Mouse (Mus musculus) heart, embryonic 10.5 days (tissue): Measurements from ENCODE around the gene Mfsd7a. TPM values are rescaled to one million over a fixed set of nuclear protein-coding genes. Genes with fewer than 3 reads are reported as not detected.

Source experiments
- DNase-seq: peaks from one replicate; pipeline ENCODE4 v3.0.0-alpha.2; 2017; ENCODE audit warnings: low spot score
- H3K27ac ChIP-seq: fragments of 300-500 bp; sonication (generic); 2 replicates; pipeline ENCODE4 v1.5.1; 2016; ENCODE audit warnings: mild to moderate bottlenecking
- H3K27me3 ChIP-seq: fragments of 300-500 bp; sonication (generic); 2 replicates; pipeline ENCODE4 v1.6.1; 2016; ENCODE audit warnings: mild to moderate bottlenecking; ENCODE audit not compliant: poor library complexity, insufficient read depth, severe bottlenecking
- H3K36me3 ChIP-seq: fragments of 300-500 bp; sonication (generic); 2 replicates; pipeline ENCODE4 v1.6.1; 2016; ENCODE audit warnings: mild to moderate bottlenecking, moderate library complexity
- H3K4me1 ChIP-seq: fragments of 300-500 bp; sonication (generic); 2 replicates; pipeline ENCODE4 v1.6.1; 2016; ENCODE audit warnings: mild to moderate bottlenecking
- H3K4me3 ChIP-seq: fragments of 300-500 bp; sonication (generic); 2 replicates; pipeline ENCODE4 v1.5.1; 2016; ENCODE audit warnings: mild to moderate bottlenecking, moderate library complexity
- H3K9me3 ChIP-seq: fragments of 300-500 bp; sonication (generic); 2 replicates; pipeline ENCODE4 v1.6.1; 2016; ENCODE audit warnings: mild to moderate bottlenecking, moderate library complexity
- WGBS: fragments of 180-500 bp; shearing (Covaris S2); methylation state at CpG from one replicate; pipeline ENCODE4 v1.1.7; 2016; 5-methylcytosine and 5-hydroxymethylcytosine counted together
- polyA plus RNA-seq: library from polyadenylated mRNA; unstranded; fragments of >200 nt; fragmentation: Nextera tagmentation; extraction: Ambion mirVana; gene quantifications from 2 replicates; pipeline ENCODE4 v1.2.1, GENCODE M21; 2016

Gene Mfsd7a
- polyA plus RNA-seq, 1 experiment from 2014 or later, result 0.09 TPM

DNA sequence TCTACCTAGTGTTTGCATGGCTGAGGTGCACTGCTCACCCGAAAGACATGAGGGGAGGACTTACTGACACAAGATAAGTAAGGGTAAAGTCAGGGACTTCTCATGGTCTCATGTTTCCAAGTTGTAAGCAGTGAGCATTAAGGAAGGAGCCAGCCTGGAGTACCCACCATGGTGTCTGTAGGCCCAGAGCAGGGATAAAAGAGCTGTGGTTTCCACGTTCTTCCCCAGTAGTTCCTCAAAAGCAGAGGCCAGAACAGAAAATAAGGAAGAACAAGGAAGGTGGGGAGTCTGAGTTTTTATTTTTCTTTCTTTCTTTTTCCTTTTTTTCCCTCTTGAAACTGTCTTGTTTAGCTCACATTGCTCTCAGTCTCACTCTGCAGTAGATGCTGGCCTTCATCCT is 34.0 kb downstream of the Mfsd7a start:
- H3K4me3 ChIP-seq, result no peak overlapping the region
- WGBS, result 73% methylated on average over 2 of the region's 2 CpGs

DNA sequence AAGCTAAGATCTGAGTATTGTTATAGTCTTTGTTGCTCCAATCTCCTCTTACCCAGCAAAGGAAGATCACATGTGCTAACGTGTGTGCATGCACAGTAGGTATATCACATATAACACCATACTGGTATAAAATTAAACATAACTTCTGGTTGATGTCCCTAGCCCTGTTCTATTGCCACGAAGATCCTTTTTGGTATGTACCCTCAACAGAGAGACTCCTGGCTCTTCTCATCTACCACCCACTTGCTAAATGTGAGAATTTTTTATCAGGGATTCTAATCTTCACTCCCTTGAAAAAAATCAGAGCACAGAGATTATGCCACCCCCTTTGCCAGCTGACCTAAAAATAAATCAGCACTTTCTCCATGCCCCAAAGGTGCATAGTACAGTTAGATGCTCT is 41.7 kb downstream of the Mfsd7a start:
- Histone ChIP-seq H3K4me1 (no peaks in the 10 kb centered on the region), H3K36me3 (no peaks in the 10 kb centered on the region), H3K27ac (no peak overlapping the region), H3K27me3 (no peaks in the 10 kb centered on the region), H3K4me3 (no peak overlapping the region), H3K9me3 (no peaks in the 10 kb centered on the region)
- WGBS, result 76% methylated on average over 2 of the region's 2 CpGs
- DNase-seq, result no peak

More for the DNA sequence above, 34.0 kb downstream of the Mfsd7a start:
- H3K27me3 ChIP-seq, result no peaks in the 10 kb centered on the region
- H3K36me3 ChIP-seq, result no peaks in the 10 kb centered on the region
- no peaks in the 10 kb centered on the region for H3K4me1 ChIP-seq
- DNase-seq, result no peak
- no peaks in the 10 kb centered on the region for H3K9me3 ChIP-seq
- no peak overlapping the region for H3K27ac ChIP-seq

DNA sequence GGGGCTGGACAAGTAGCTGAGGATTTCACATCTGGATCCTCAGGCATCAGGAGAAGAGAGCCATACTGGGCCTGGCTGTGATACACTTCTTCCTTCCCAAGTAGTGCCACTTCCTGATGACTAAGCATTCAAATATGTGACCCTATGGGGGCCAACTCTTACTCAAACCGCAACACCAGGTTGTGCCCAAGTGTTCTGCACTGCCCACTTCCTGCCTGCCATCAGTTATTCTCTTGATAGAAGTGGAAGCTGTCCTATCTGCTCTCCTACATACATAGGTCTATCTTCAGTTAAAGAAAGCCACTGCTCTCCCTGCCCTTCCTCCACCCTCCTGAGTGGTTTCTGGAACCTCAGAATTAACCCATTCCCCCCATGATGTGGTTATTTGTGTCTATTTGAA is 43.2 kb downstream of the Mfsd7a start:
- Histone ChIP-seq H3K4me1 (no peaks in the 10 kb centered on the region), H3K4me3 (no peak overlapping the region), H3K27me3 (no peaks in the 10 kb centered on the region), H3K9me3 (no peaks in the 10 kb centered on the region), H3K36me3 (no peaks in the 10 kb centered on the region), H3K27ac (no peak overlapping the region)
- 50% methylated on average over 1 of the region's 1 CpGs for WGBS
- no peak for DNase-seq

DNA sequence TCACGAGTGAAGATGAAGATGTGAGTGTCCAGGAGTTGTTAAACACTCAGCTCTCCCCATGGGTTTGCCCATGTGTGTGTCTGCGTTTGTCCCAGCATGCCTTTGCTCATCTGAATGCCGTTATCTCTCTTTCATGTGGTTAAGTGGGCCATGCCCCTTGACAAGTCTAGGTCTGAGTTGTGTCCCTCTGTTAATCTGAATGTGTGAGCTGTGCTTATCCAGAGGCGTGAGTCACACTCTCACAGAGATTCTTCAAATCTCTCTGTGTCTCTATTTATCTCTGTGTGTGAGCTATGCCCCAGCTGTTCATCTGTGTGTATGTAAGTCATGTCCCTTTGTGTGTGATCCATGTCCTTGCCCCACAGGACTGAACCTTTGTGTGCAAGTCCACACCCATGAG is 45.2 kb downstream of the Mfsd7a start:
- H3K4me3 ChIP-seq, result no peak overlapping the region
- no peaks in the 10 kb centered on the region for H3K4me1 ChIP-seq
- no peak overlapping the region for H3K27ac ChIP-seq
- H3K36me3 ChIP-seq, result no peaks in the 10 kb centered on the region
- no peak for DNase-seq
- no peaks in the 10 kb centered on the region for H3K9me3 ChIP-seq
- 67% methylated on average over 4 of the region's 4 CpGs for WGBS
- H3K27me3 ChIP-seq, result no peaks in the 10 kb centered on the region

Other genes with a start within 250 kb of the Mfsd7a start
- gene Dr1, start 180.0 kb downstream of the Mfsd7a start, polyA plus RNA-seq, result 29.3 and 32.9 TPM in 2 replicates
- gene Pigg, start 136.3 kb downstream of the Mfsd7a start, polyA plus RNA-seq, result 6.9 and 7.9 TPM in 2 replicates
- gene Gm42517, start 81.0 kb downstream of the Mfsd7a start, polyA plus RNA-seq, result 0.06 TPM in 1 of 2 replicates, not detected in the other
- 0.40 TPM in 1 of 2 replicates, not detected in the other for gene Pde6b, start 60.5 kb downstream of the Mfsd7a start, polyA plus RNA-seq
- gene Atp5k, start 14.4 kb downstream of the Mfsd7a start, polyA plus RNA-seq, result 521 and 675 TPM in 2 replicates
- 19.9 and 21.3 TPM in 2 replicates for gene Pcgf3, start 12.3 kb upstream of the Mfsd7a start, polyA plus RNA-seq
- gene Cplx1, start 101.1 kb upstream of the Mfsd7a start, polyA plus RNA-seq, result 0.64 and 0.70 TPM in 2 replicates
- 47.0 and 49.4 TPM in 2 replicates for gene Gak, start 180.9 kb upstream of the Mfsd7a start, polyA plus RNA-seq
- gene Tmem175, start 180.9 kb upstream of the Mfsd7a start, polyA plus RNA-seq, result 20.3 and 23.2 TPM in 2 replicates
- 15.1 and 16.3 TPM in 2 replicates for gene Idua, start 211.4 kb upstream of the Mfsd7a start, polyA plus RNA-seq
- gene Dgkq, start 220.8 kb upstream of the Mfsd7a start, polyA plus RNA-seq, result 7.9 and 8.5 TPM in 2 replicates
- gene Slc26a1, start 226.7 kb upstream of the Mfsd7a start, polyA plus RNA-seq, result 0.58 and 0.85 TPM in 2 replicates
- gene Fgfrl1, start 243.5 kb upstream of the Mfsd7a start, polyA plus RNA-seq, result 29.0 and 31.3 TPM in 2 replicates